Mouse (Mus musculus) brain, embryonic 14.5 days (tissue): Measurements from ENCODE around the gene Ankef1. TPM values are rescaled to one million over a fixed set of nuclear protein-coding genes. Genes with fewer than 3 reads are reported as not detected.

ENCODE experiments used
- DNase-seq: peaks from one replicate; pipeline ENCODE4 v3.0.0-alpha.2; 2011; ENCODE audit warnings: low read depth
- CTCF ChIP-seq: fragments of 200-500 bp; IDR thresholded peaks from 2 replicates; pipeline ENCODE4 v1.5.1; 2012; ENCODE audit warnings: inconsistent platforms, mild to moderate bottlenecking, moderate library complexity, borderline replicate concordance; ENCODE audit not compliant: insufficient read depth, insufficient read length; ENCODE audit errors: extremely low read depth
- POLR2A ChIP-seq: fragments of 200-500 bp; IDR thresholded peaks from 2 replicates; pipeline ENCODE4 v1.6.1; 2012; ENCODE audit warnings: mild to moderate bottlenecking, inconsistent platforms, borderline replicate concordance; ENCODE audit not compliant: poor library complexity, insufficient read depth, insufficient read length, severe bottlenecking; ENCODE audit errors: extremely low read depth
- polyA plus RNA-seq: library from polyadenylated mRNA; depleted of rRNA; stranded (reverse); fragments of >200 nt; gene quantifications from 2 replicates; pipeline ENCODE4 v1.2.3, GENCODE M21; 2012; rRNA removed

The Ankef1 gene
- 0.32 and 0.42 TPM in 2 replicates for polyA plus RNA-seq

- DNase-seq = no peak
- TF ChIP-seq CTCF (no peak), POLR2A (no peak)
Measured at GRCm38 (mm10) chr2:136501651-136502050, at the start of gene Ankef1. TSS of gene Ankef1 (plus strand) at chr2:136501910.

DNA sequence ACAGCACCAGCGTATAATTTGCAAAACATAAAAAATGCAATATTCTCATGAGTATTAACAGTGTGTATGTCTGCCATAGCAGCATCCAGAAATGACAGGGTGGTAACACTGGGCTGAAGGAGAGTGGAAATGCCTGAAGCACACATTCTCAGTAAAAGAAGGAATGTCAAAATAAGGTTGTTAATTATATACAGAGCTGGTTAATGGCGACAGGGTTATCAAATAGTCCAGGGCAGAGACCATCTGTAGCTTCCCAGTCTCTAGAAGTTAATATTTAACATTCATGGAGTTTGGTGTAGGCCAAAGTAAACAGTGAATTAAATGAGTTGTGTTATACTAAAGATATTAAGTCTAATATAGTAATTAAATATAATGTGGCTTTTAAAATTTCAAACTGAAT lies 45.2 kb upstream of the Ankef1 start:
- TF ChIP-seq POLR2A = no peak
- no peak for TF ChIP-seq CTCF
- DNase-seq = no peak

DNA sequence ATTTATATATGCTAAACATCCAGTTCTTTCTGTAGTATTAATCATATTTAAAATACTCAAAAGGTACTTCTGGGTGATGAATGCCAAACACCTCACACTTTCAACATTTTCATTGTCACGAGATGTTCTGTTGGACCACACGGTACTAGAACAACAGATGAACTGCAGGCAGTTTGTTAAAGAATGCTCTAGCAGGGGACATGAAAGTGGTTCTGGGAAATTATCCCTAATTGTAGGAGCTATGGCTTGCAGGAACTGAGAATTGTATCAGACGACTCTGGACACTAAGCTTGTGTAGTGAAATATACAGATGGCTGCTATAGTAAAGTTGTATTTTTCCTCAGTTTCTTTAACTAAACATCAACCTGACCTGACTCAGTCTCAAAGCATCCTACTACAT lies 44.8 kb upstream of the Ankef1 start:
- DNase-seq = no peak
- TF ChIP-seq CTCF = no peak
- no peak for TF ChIP-seq POLR2A

DNA sequence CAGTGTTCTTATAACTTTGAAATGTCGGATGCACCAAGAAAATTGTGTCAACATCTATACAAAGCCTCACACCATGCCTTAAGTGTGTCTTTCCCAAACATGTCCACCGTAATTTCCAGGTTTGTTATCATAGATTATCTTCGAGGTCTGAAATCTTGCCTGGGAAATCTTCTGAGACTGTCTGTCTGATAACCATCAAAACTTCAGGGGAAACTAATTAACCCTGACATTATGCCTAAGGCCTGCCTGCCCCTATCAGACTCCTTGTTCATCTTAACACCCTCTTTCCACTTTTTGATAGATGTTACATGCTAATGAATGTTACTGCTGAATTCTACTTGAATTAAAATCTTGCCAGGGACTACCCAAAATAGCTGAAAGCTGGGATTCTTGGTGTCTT lies 24.1 kb upstream of the Ankef1 start:
- no peak for DNase-seq
- TF ChIP-seq POLR2A = no peak
- no peak for TF ChIP-seq CTCF

- TF ChIP-seq CTCF (no peak), POLR2A (no peak)
- DNase-seq = no peak
Measured at GRCm38 (mm10) chr2:136482269-136482668, 19.4 kb upstream of the Ankef1 start.

- TF ChIP-seq POLR2A = no peak
- no peak for TF ChIP-seq CTCF
Measured at GRCm38 (mm10) chr2:136483058-136483457, 18.7 kb upstream of the Ankef1 start.

DNA sequence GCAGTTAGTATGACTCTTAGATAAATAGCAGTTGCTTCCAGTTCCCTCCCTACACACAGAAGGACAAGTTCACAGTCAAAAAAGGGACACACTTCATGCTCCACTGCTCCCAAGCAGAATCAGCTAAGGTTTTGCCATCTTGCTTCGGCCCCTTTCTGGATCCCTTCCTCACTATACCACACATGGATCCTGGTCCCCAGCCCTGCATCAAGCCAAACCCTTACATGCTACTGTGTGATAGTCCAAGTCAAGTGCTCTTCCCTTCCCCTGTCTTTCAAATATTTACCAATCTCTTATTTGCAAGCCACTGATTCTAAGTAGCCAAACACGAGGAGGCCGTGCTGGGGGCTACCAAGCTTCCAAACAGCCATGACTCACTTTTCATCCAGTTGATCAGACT lies 16.8 kb upstream of the Ankef1 start:
- no peak for DNase-seq
- TF ChIP-seq POLR2A (no peak), CTCF (no peak)

More at GRCm38 (mm10) chr2:136483058-136483457, 18.7 kb upstream of the Ankef1 start:
- DNase-seq = no peak

- no peak for DNase-seq
- no peak for TF ChIP-seq POLR2A
- TF ChIP-seq CTCF = no peak
Measured at GRCm38 (mm10) chr2:136485401-136485800, 16.3 kb upstream of the Ankef1 start.

- TF ChIP-seq CTCF (peak; percentile 66; the same call in 1 of the 2 replicates), POLR2A (no peak)
- peak; percentile 93 for DNase-seq
Measured at GRCm38 (mm10) chr2:136485815-136486619, 15.7 kb upstream of the Ankef1 start.

DNA sequence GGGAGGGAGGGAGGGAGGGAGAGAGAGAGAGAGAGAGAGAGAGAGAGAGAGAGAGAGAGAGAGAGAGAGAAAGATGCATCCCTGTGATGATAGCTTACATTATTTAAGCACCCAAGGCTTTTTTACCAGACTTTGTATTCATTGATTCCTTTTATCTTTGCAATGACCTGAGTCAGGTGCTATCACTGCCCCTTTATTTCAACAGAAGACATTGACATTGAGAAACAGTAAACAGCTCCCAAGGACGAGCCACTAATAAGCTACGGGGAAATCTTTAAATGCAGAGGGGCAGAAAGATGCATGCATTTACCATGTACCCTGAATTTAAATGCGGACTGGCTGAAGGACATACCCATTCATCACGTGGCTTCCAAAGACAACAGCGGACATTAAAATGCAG lies 14.7 kb upstream of the Ankef1 start:
- DNase-seq = no peak

DNA sequence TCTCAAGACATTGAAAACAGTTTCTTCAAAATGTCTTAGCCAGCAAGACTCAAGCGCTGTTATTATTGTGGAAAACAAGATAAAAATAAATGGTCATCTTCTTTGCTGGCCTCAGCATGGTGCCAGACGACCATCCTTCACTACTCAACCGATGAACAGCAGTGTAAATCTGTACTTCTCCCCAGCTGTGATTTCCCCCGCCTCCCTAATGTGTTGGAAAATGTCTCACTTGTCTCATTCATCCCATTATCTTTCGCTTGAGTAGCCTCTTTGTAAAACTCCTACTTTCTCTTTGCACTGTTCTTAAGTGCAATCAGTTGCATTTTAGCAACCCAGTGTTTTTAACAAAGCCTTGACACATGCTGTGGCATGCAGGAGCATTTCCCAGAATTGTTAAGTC lies 9.4 kb downstream of the Ankef1 start:
- TF ChIP-seq CTCF = no peak
- TF ChIP-seq POLR2A = no peak
- peak; percentile 77 for DNase-seq

More for the DNA sequence above, 14.7 kb upstream of the Ankef1 start:
- no peak for TF ChIP-seq POLR2A
- no peak for TF ChIP-seq CTCF

DNA sequence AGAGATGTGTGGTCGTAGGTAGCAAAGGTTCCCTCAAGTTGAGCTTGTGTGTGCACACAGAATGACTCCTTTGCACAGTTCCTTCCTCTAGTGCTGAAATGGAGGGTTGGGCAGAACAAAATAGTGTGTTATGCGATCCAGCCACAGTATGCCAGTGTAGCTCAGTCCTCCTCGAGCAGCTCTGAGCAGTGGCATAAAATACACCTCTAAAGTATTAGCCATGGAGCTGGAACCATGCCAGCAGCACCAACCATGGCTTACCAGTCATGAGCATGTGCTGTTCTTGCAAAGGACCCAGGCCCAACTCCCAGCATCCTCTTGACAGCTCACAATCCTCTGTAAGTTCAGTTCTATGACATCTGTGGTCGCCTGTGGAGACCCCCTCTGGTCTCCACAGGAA lies 10.0 kb downstream of the Ankef1 start:
- DNase-seq = no peak
- TF ChIP-seq POLR2A (no peak), CTCF (no peak)
